Mouse (Mus musculus): ENCODE results near the gene Nktr. TPM values are rescaled to one million over a fixed set of nuclear protein-coding genes. Genes with fewer than 3 reads are reported as not detected.

The Nktr gene
- polyA plus RNA-seq, 1 experiment from 2014 or later, result 45.3 TPM

GRCm38 (mm10) chr9:121718070-121718705, 781 bp upstream of the Nktr start:
- Histone ChIP-seq H3K36me3 (ENCODE audit: control insufficient read depth, insufficient read depth, low read length) (no peaks in the 10 kb centered on the region), H3K9ac (ENCODE audit: low read depth, low read length) (peak overlapping the region; percentile 79), H3K4me3 (ENCODE audit: low read depth, low read length) (peak overlapping the region; percentile 64), H3K27me3 (ENCODE audit: control insufficient read depth, insufficient read depth, low read depth, low read length) (no peaks in the 10 kb centered on the region), H3K27ac (ENCODE audit: low read length) (peak overlapping the region; percentile 94), H3K9me3 (replicated peaks; ENCODE audit: control insufficient read depth, low read length, poor library complexity, severe bottlenecking) (no peaks in the 10 kb centered on the region), H3K4me1 (ENCODE audit: control insufficient read depth, insufficient read depth, low read length) (peaks cover 21% of the 10 kb centered on the region), H3K4me2 (ENCODE audit: low read length) (peak overlapping the region; percentile 69)
- 66% methylated on average over 15 of the region's 15 CpGs for WGBS
- ATAC-seq, result peak; percentile 5

DNA sequence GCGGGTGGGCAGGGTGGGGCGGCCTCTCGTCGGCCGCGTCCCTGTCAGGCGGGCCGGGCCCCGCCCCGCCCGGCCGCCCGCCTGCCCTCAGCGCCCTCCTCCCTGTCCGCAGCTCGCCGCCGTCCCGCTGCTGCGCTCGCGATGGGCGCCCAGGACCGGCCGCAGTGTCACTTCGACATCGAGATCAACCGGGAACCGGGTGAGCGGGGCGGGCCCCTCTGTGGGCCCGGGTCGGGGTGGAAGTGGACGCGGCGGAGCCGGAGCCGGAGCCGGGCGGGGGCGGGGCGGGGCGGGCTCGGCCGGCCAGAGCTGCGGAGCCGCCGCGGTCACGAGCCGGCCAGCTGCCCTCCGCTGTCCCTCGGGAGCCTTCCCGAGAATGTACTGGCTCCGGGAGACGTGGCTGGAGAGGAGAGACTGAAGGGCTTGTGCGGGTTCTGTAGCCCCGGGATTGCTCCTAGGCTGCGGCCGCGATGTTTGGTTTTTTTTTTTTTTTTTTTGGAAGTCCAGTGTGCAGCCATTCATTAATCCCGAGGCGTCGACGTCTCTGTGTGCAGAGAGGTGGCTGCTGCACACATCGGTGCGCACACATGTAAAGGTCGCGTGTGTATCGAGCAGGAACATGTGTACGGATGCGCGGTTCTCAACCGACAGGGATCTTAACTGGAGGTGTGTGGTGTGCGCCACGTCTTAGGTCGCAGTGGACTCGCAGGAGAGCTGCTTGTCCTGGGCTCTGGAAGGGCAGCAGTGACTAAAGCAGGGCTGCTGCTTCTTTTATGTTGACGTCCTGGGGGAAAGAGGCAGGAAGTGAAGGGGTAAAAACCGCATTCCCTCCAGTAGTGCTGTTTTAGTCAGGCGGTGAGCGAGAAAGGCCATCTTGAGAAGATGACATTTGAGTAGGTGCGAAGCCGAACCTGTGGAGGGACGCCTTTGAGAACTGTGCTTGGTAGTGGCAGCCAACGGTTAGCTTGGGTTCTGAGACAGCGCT, 670 bp downstream of the Nktr start:
- no peaks in the 10 kb centered on the region for H3K27me3 ChIP-seq (ENCODE audit: control insufficient read depth, insufficient read depth, low read depth, low read length)
- H3K36me3 ChIP-seq (ENCODE audit: control insufficient read depth, insufficient read depth, low read length), result no peaks in the 10 kb centered on the region
- WGBS, result under 1% methylated on average over 77 of the region's 87 CpGs
- peak overlapping the region; percentile 88 for H3K27ac ChIP-seq (ENCODE audit: low read length)
- H3K9me3 ChIP-seq (replicated peaks; ENCODE audit: control insufficient read depth, low read length, poor library complexity, severe bottlenecking), result no peaks in the 10 kb centered on the region
- H3K9ac ChIP-seq (ENCODE audit: low read depth, low read length), result peak overlapping the region; percentile 89
- peak; percentile 66 for ATAC-seq
- peaks cover 23% of the 10 kb centered on the region for H3K4me1 ChIP-seq (ENCODE audit: control insufficient read depth, insufficient read depth, low read length)
- peak overlapping the region; percentile 64 for H3K4me3 ChIP-seq (ENCODE audit: low read depth, low read length)
- peak overlapping the region; percentile 68 for H3K4me2 ChIP-seq (ENCODE audit: low read length)

DNA sequence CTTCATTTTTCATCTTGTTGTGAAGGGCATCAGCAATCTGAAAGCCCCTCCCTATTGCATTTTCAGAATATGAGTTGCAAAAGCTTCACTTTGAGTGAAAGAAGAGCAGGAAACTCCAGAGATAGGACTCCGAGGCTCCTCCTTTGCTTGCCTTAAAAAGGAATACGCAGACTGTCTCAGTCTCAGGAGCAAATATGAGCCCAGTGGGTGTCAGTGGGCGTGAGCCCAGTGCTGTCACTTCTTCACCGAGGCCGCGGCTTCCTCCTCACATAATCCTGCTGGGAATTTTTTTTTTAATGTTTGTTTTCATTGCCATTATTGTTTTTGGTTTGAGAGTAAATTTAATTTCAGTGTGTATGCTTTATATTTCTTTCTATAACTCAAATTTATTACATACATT, 21.5 kb downstream of the Nktr start:
- Histone ChIP-seq H3K9ac (ENCODE audit: low read depth, low read length) (no peak overlapping the region), H3K4me2 (ENCODE audit: low read length) (no peak overlapping the region), H3K4me3 (ENCODE audit: low read depth, low read length) (no peak overlapping the region), H3K27ac (ENCODE audit: low read length) (no peak overlapping the region), H3K27me3 (ENCODE audit: control insufficient read depth, insufficient read depth, low read depth, low read length) (no peaks in the 10 kb centered on the region), H3K4me1 (ENCODE audit: control insufficient read depth, insufficient read depth, low read length) (no peaks in the 10 kb centered on the region), H3K36me3 (ENCODE audit: control insufficient read depth, insufficient read depth, low read length) (peaks cover 24% of the 10 kb centered on the region), H3K9me3 (replicated peaks; ENCODE audit: control insufficient read depth, low read length, poor library complexity, severe bottlenecking) (no peaks in the 10 kb centered on the region)
- ATAC-seq, result no peak
- WGBS, result 88% methylated on average over 6 of the region's 6 CpGs

DNA sequence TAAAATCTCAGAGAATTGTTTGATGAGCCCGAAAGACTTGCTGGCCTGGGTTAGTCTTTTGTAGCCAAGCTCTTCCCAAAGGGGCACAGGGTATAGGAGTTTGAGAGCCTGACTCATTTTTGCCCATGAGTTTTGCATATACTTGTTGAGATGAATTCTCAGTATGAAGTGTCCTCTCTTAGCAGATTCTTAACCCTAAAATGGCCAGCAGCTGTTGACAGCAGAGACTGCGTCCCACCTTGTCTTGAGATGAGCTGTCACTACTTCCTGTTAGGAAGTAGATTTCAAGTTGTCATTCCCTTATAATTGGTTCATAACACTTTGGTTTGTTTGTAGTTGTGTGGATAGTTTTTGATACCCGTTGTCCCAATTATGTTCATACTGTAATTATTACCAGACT, 22.2 kb downstream of the Nktr start:
- no peak overlapping the region for H3K4me3 ChIP-seq (ENCODE audit: low read depth, low read length)
- no peak overlapping the region for H3K27ac ChIP-seq (ENCODE audit: low read length)
- H3K4me2 ChIP-seq (ENCODE audit: low read length), result no peak overlapping the region
- 95% methylated on average over 3 of the region's 3 CpGs for WGBS
- ATAC-seq, result no peak
- no peaks in the 10 kb centered on the region for H3K27me3 ChIP-seq (ENCODE audit: control insufficient read depth, insufficient read depth, low read depth, low read length)
- H3K9ac ChIP-seq (ENCODE audit: low read depth, low read length), result no peak overlapping the region
- H3K9me3 ChIP-seq (replicated peaks; ENCODE audit: control insufficient read depth, low read length, poor library complexity, severe bottlenecking), result no peaks in the 10 kb centered on the region
- H3K4me1 ChIP-seq (ENCODE audit: control insufficient read depth, insufficient read depth, low read length), result no peaks in the 10 kb centered on the region
- peaks cover 24% of the 10 kb centered on the region for H3K36me3 ChIP-seq (ENCODE audit: control insufficient read depth, insufficient read depth, low read length)

DNA sequence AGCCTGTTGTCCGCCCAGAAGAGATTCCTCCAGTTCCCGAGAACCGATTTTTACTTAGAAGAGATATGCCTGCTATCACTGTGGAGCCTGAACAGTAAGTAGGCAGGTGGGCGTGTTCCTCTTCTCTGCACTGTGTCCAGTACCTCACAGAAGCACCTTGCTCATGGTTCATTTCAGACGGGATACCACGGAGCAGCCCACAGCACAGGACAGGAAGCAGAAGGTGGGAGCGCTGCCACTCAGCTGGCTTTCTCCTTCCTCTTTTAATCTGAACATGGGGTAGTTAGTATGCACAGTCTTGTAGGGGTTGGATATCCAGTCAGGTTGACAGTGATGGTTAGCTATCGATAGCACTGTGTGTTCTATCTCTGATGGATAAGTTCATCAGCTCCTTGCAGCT, 25.1 kb downstream of the Nktr start:
- Histone ChIP-seq H3K36me3 (ENCODE audit: control insufficient read depth, insufficient read depth, low read length) (peaks cover 34% of the 10 kb centered on the region), H3K9me3 (replicated peaks; ENCODE audit: control insufficient read depth, low read length, poor library complexity, severe bottlenecking) (no peaks in the 10 kb centered on the region), H3K27ac (ENCODE audit: low read length) (no peak overlapping the region), H3K4me2 (ENCODE audit: low read length) (no peak overlapping the region), H3K4me1 (ENCODE audit: control insufficient read depth, insufficient read depth, low read length) (no peaks in the 10 kb centered on the region), H3K4me3 (ENCODE audit: low read depth, low read length) (no peak overlapping the region), H3K9ac (ENCODE audit: low read depth, low read length) (no peak overlapping the region), H3K27me3 (ENCODE audit: control insufficient read depth, insufficient read depth, low read depth, low read length) (no peaks in the 10 kb centered on the region)
- ATAC-seq, result no peak
- WGBS, result 94% methylated on average over 8 of the region's 8 CpGs

GRCm38 (mm10) chr9:121752774-121753173, 33.8 kb downstream of the Nktr start:
- no peak for ATAC-seq
- 98% methylated on average over 9 of the region's 9 CpGs for WGBS
- no peak overlapping the region for H3K4me3 ChIP-seq (ENCODE audit: low read depth, low read length)

DNA sequence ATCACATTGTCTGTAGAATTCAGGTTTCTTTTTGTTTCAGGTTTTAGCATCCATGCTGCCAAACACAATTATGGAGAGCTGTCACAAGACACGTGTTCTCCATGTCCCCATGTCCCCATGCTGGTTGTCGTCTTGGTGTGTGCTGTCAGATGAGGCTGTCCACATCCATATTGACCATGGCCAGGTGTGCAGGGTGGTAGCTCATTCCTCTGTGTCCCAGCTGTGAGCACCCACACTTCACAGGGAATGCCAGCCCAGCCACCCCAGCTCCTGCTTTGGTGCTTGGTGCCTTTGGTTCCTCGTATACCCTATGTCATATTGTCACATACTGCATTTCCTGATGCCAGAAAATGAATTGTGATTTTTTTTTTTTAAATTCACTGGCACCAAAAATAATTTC, 35.7 kb downstream of the Nktr start:
- no peak for ATAC-seq
- no peak overlapping the region for H3K4me3 ChIP-seq (ENCODE audit: low read depth, low read length)
- no peaks in the 10 kb centered on the region for H3K9me3 ChIP-seq (replicated peaks; ENCODE audit: control insufficient read depth, low read length, poor library complexity, severe bottlenecking)
- H3K4me2 ChIP-seq (ENCODE audit: low read length), result no peak overlapping the region
- no peaks in the 10 kb centered on the region for H3K27me3 ChIP-seq (ENCODE audit: control insufficient read depth, insufficient read depth, low read depth, low read length)
- WGBS, result 93% methylated on average over 3 of the region's 3 CpGs
- H3K36me3 ChIP-seq (ENCODE audit: control insufficient read depth, insufficient read depth, low read length), result peaks cover 33% of the 10 kb centered on the region
- H3K4me1 ChIP-seq (ENCODE audit: control insufficient read depth, insufficient read depth, low read length), result peaks cover 13% of the 10 kb centered on the region
- H3K27ac ChIP-seq (ENCODE audit: low read length), result no peak overlapping the region
- no peak overlapping the region for H3K9ac ChIP-seq (ENCODE audit: low read depth, low read length)

More at GRCm38 (mm10) chr9:121752774-121753173, 33.8 kb downstream of the Nktr start:
- H3K9ac ChIP-seq (ENCODE audit: low read depth, low read length), result no peak overlapping the region
- no peaks in the 10 kb centered on the region for H3K27me3 ChIP-seq (ENCODE audit: control insufficient read depth, insufficient read depth, low read depth, low read length)
- no peak overlapping the region for H3K27ac ChIP-seq (ENCODE audit: low read length)
- H3K4me2 ChIP-seq (ENCODE audit: low read length), result no peak overlapping the region
- H3K4me1 ChIP-seq (ENCODE audit: control insufficient read depth, insufficient read depth, low read length), result 0 out of 2 replicates have a peak, but pooled peaks cover 3% of the 10 kb centered on the region
- peaks cover 39% of the 10 kb centered on the region for H3K36me3 ChIP-seq (ENCODE audit: control insufficient read depth, insufficient read depth, low read length)
- H3K9me3 ChIP-seq (replicated peaks; ENCODE audit: control insufficient read depth, low read length, poor library complexity, severe bottlenecking), result no peaks in the 10 kb centered on the region

- Histone ChIP-seq H3K36me3 (ENCODE audit: control insufficient read depth, insufficient read depth, low read length) (peaks cover 18% of the 10 kb centered on the region), H3K27ac (ENCODE audit: low read length) (no peak overlapping the region), H3K9me3 (replicated peaks; ENCODE audit: control insufficient read depth, low read length, poor library complexity, severe bottlenecking) (no peaks in the 10 kb centered on the region), H3K4me3 (ENCODE audit: low read depth, low read length) (no peak overlapping the region), H3K4me1 (ENCODE audit: control insufficient read depth, insufficient read depth, low read length) (peaks cover 27% of the 10 kb centered on the region), H3K9ac (ENCODE audit: low read depth, low read length) (no peak overlapping the region), H3K4me2 (ENCODE audit: low read length) (no peak overlapping the region), H3K27me3 (ENCODE audit: control insufficient read depth, insufficient read depth, low read depth, low read length) (no peaks in the 10 kb centered on the region)
- no peak for ATAC-seq
- 89% methylated on average over 3 of the region's 3 CpGs for WGBS
Observed at GRCm38 (mm10) chr9:121756785-121757184, 37.8 kb downstream of the Nktr start.

- H3K4me2 ChIP-seq (ENCODE audit: low read length), result no peak overlapping the region
- no peaks in the 10 kb centered on the region for H3K27me3 ChIP-seq (ENCODE audit: control insufficient read depth, insufficient read depth, low read depth, low read length)
- 77% methylated on average over 3 of the region's 3 CpGs for WGBS
- peaks cover 28% of the 10 kb centered on the region for H3K4me1 ChIP-seq (ENCODE audit: control insufficient read depth, insufficient read depth, low read length)
- no peak overlapping the region for H3K27ac ChIP-seq (ENCODE audit: low read length)
- H3K9ac ChIP-seq (ENCODE audit: low read depth, low read length), result no peak overlapping the region
- no peak overlapping the region for H3K4me3 ChIP-seq (ENCODE audit: low read depth, low read length)
- no peak for ATAC-seq
- H3K36me3 ChIP-seq (ENCODE audit: control insufficient read depth, insufficient read depth, low read length), result peaks cover 16% of the 10 kb centered on the region
- no peaks in the 10 kb centered on the region for H3K9me3 ChIP-seq (replicated peaks; ENCODE audit: control insufficient read depth, low read length, poor library complexity, severe bottlenecking)
Observed at GRCm38 (mm10) chr9:121757432-121757831, 38.5 kb downstream of the Nktr start.
